Mouse (Mus musculus): ENCODE measurements at regions not wholly inside any gene's neighbourhood (a gene's known extent, or its start where the extent isn't known, plus 50 kb on each side); places are given as distances from the start of the nearest gene placed in this dataset.

- no peak for DNase-seq
Measured at GRCm38 (mm10) chr7:34587239-34587638, 69.3 kb downstream of the Kctd15 start.

- DNase-seq, result no peak
Measured at GRCm38 (mm10) chr7:34585312-34585865, 71.1 kb downstream of the Kctd15 start.

GRCm38 (mm10) chr7:34584870-34585269 lies 71.7 kb downstream of the Kctd15 start:
- DNase-seq, result no peak

GRCm38 (mm10) chr7:34580866-34581265 lies 75.7 kb downstream of the Kctd15 start:
- DNase-seq, result no peak

GRCm38 (mm10) chr7:34571295-34571694 lies 85.2 kb downstream of the Kctd15 start:
- peak; percentile 16 to 63 for DNase-seq

- peak; percentile 66 to 80 for DNase-seq
Measured at GRCm38 (mm10) chr7:34570114-34571065, 86.1 kb downstream of the Kctd15 start.

- DNase-seq, result no peak
Measured at GRCm38 (mm10) chr7:34569747-34570113, 86.8 kb downstream of the Kctd15 start.

GRCm38 (mm10) chr7:34567575-34567974 lies 89.0 kb downstream of the Kctd15 start:
- DNase-seq, result peak; percentile 41 to 58

- no peak for DNase-seq
Measured at GRCm38 (mm10) chr7:34562160-34562559, 94.4 kb downstream of the Kctd15 start.

- DNase-seq, result no peak
Measured at GRCm38 (mm10) chr7:34558615-34559343, 97.8 kb downstream of the Kctd15 start.

GRCm38 (mm10) chr7:34555196-34555595 lies 101.3 kb downstream of the Kctd15 start:
- DNase-seq, result peak in 1 of 2 experiments; percentile 4

- peak; percentile 30 to 32 for DNase-seq
Measured at GRCm38 (mm10) chr7:34546609-34547316, 109.8 kb downstream of the Kctd15 start.

- DNase-seq, result no peak
Measured at GRCm38 (mm10) chr7:34545906-34546305, 110.6 kb downstream of the Kctd15 start.

GRCm38 (mm10) chr7:34541906-34542305 lies 114.6 kb downstream of the Kctd15 start:
- DNase-seq, result no peak

- no peak for DNase-seq
Measured at GRCm38 (mm10) chr7:34541000-34541399, 115.5 kb downstream of the Kctd15 start.

- no peak for DNase-seq
Measured at GRCm38 (mm10) chr7:34539856-34540255, 116.7 kb downstream of the Kctd15 start.

- DNase-seq, result no peak
Measured at GRCm38 (mm10) chr7:34538310-34539055, 118.0 kb downstream of the Kctd15 start.

GRCm38 (mm10) chr7:34537122-34537521 lies 119.4 kb downstream of the Kctd15 start:
- no peak for DNase-seq

- no peak for DNase-seq
Measured at GRCm38 (mm10) chr7:34534241-34534640, 122.3 kb downstream of the Kctd15 start.

GRCm38 (mm10) chr7:34531639-34532038 lies 124.9 kb downstream of the Kctd15 start:
- DNase-seq, result no peak

GRCm38 (mm10) chr7:34507858-34508257 lies 114.7 kb upstream of the Lsm14a start:
- DNase-seq, result no peak

All from adrenal gland, postnatal 36 days (tissue).